Mouse (Mus musculus) yolk sac, embryonic 10.5 days (tissue): Measurements from ENCODE around the gene Taf15.
A peak's percentile ranks its signal among the peaks of the same experiment; 100 is the strongest.

ENCODE experiments used
- DNase-seq: peaks from one replicate; pipeline ENCODE4 v3.0.0-alpha.2; 2017; ENCODE audit warnings: low spot score

Taf15 gene

GRCm38 (mm10) chr11:83472324-83473234 is at the start of gene Taf15:
TSS of gene Taf15 (plus strand) at chr11:83473086.
- DNase-seq: peak; percentile 97

GRCm38 (mm10) chr11:83424681-83425080 is 48.2 kb upstream of the Taf15 start:
- peak; percentile 45 for DNase-seq

- no peak for DNase-seq
These were observed 45.9 kb upstream of the Taf15 start for GRCm38 (mm10) chr11:83426964-83427363.

GRCm38 (mm10) chr11:83429355-83429754 is 43.5 kb upstream of the Taf15 start, which contains the start of gene Gas2l2:
TSS of gene Gas2l2 (minus strand) at chr11:83429455.
- no peak for DNase-seq

GRCm38 (mm10) chr11:83432533-83432932 is 40.4 kb upstream of the Taf15 start:
- no peak for DNase-seq

- no peak for DNase-seq
These were observed 35.5 kb upstream of the Taf15 start, which contains the start of gene 1700020L24Rik for GRCm38 (mm10) chr11:83437377-83437776. TSS of gene 1700020L24Rik (plus strand) at chr11:83437677.

- DNase-seq: no peak
These were observed 33.3 kb upstream of the Taf15 start for GRCm38 (mm10) chr11:83439426-83440060.

GRCm38 (mm10) chr11:83440081-83441064 is 32.5 kb upstream of the Taf15 start:
- DNase-seq: peak; percentile 81

GRCm38 (mm10) chr11:83441235-83441634 is 31.7 kb upstream of the Taf15 start:
- DNase-seq: no peak

GRCm38 (mm10) chr11:83442596-83443267 is 30.2 kb upstream of the Taf15 start:
- DNase-seq: no peak

GRCm38 (mm10) chr11:83443824-83444223 is 29.1 kb upstream of the Taf15 start:
- DNase-seq: no peak

- DNase-seq: no peak
These were observed 27.9 kb upstream of the Taf15 start for GRCm38 (mm10) chr11:83445001-83445400.

- DNase-seq: no peak
These were observed 25.3 kb upstream of the Taf15 start for GRCm38 (mm10) chr11:83447612-83448011.

- DNase-seq: no peak
These were observed 24.6 kb upstream of the Taf15 start for GRCm38 (mm10) chr11:83448021-83448926.

- DNase-seq: no peak
These were observed 24.0 kb upstream of the Taf15 start for GRCm38 (mm10) chr11:83448927-83449236.

- peak; percentile 40 for DNase-seq
These were observed 23.6 kb upstream of the Taf15 start for GRCm38 (mm10) chr11:83449298-83449697.

- DNase-seq: no peak
These were observed 22.3 kb upstream of the Taf15 start for GRCm38 (mm10) chr11:83450550-83450949.

- DNase-seq: no peak
These were observed 21.6 kb upstream of the Taf15 start for GRCm38 (mm10) chr11:83451281-83451680.

GRCm38 (mm10) chr11:83454548-83454947 is 18.3 kb upstream of the Taf15 start:
- DNase-seq: no peak

GRCm38 (mm10) chr11:83455608-83456007 is 17.3 kb upstream of the Taf15 start:
- no peak for DNase-seq
